Mouse (Mus musculus) cerebellum, postnatal 25 days (tissue): Measurements from ENCODE around the gene Dst.

Experiments
- DNase-seq, 2 experiments: peaks; one replicate each; pipeline ENCODE4 v3.0.0; 2021; ENCODE audit warnings: mixed read lengths in 2 of 2

Gene Dst

DNA sequence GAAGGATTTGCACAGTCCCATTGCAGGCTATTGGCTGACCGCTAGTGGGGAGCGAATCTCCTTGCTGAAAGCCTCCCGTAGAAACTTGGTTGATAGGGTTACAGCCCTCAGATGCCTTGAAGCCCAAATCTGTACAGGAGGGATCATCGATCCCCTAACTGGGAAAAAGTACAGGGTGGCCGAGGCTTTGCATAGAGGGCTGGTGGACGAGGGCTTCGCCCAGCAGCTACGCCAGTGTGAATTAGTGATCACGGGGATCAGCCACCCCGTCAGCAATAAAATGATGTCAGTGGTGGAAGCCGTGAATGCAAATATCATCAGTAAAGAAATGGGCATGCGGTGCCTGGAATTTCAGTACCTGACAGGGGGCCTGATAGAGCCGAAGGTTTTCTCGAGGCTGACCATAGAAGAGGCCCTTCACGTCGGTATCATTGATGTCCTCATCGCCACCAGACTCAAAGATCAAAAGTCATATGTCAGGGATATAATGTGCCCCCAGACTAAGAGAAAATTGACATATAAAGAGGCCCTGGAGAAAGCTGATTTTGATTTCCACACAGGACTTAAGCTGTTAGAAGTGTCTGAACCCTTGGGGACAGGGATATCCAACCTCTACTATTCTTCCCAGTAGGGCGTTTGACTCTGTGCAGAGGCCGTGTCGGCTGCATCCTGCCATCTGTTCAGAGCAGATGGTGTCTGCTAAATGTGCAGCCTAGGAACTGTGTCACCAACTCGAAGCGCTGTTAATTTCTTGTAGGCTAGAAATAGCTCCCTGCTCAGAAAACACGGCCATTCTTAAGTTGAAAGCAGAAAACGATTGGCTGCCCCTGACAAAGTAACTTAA is 274.6 kb downstream of the Dst start:
- DNase-seq = peak; percentile 89 to 92

GRCm38 (mm10) chr1:34183250-34183926 is 275.4 kb downstream of the Dst start:
- peak in 1 of 2 experiments; percentile 36 for DNase-seq

DNA sequence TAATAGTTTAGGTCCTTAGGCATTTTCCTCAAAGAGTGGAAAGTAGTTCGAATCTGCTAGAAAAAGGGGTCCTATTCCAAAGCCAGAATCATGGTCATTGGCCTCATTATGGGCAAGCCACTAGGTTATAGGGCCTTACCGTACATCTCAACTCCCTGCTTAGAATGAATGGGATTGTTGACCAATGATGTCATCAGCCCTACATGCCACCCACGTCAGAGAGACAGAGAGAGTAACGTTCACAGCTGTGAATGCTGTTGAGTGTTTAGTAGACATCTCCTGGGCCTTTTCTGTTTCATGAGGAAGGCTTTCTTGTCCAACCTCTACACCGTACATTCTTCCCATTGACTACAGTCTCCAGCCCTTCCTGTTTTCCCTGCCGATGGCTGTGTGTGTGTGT is 276.2 kb downstream of the Dst start:
- DNase-seq = no peak

GRCm38 (mm10) chr1:34186033-34186432 is 278.0 kb downstream of the Dst start:
- no peak for DNase-seq

DNA sequence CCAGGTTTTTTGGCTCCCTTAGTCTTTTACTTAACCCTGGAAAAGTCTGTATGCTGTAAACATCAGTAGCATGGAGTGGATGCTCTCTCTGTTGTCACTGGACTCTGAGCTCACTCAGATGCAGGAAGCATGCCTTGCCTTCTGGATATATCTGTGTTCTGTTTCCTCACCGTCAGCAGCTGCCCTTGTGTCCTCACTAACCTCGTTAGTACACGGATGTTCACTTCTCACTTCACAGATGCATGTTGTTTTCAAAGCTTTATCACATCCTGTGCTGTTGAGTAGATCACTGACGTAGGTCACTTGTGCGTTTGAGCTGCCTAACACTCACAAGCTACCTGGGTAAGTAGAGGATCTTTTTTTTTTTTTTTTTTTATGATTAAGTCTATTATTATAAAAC is 279.5 kb downstream of the Dst start:
- no peak for DNase-seq

DNA sequence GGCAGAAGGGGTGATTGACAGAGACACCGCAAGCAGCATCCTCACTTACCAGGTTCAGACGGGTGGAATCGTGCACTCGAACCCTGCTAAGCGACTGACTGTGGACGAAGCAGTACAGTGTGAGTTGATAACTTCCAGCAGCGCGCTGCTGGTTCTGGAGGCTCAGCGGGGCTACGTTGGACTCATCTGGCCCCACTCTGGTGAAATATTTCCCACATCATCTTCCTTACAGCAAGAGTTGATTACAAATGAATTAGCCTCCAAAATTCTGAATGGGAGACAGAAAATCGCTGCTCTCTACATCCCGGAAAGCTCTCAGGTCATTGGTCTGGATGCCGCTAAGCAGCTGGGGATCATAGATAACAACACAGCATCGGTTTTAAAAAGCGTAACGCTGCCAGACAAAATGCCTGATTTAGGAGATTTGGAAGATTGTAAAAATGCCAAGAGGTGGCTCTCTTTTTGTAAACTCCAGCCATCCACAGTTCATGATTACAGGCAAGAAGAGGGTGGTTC is 280.8 kb downstream of the Dst start:
- no peak for DNase-seq

DNA sequence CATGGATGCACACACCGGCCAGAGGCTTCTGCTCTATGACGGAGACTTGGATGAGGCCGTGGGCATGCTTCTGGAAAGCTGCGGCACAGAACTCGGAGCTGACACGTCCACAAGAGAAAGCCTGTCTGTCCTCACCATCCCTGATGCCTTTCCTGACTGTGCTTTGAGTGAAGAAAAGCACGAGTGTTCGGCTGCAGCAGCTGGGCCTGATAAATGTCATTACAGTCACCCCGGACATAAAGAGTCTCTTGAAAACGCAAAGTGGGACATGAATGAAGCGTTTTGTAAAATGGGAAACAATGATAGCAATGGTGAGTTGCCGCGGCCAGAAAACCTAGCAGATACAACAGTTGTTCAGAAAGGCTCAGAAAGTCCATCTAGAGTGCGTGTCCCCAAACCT is 281.3 kb downstream of the Dst start:
- DNase-seq = no peak

- peak; percentile 67 to 78 for DNase-seq
These were observed 281.9 kb downstream of the Dst start for GRCm38 (mm10) chr1:34189970-34190369.

DNA sequence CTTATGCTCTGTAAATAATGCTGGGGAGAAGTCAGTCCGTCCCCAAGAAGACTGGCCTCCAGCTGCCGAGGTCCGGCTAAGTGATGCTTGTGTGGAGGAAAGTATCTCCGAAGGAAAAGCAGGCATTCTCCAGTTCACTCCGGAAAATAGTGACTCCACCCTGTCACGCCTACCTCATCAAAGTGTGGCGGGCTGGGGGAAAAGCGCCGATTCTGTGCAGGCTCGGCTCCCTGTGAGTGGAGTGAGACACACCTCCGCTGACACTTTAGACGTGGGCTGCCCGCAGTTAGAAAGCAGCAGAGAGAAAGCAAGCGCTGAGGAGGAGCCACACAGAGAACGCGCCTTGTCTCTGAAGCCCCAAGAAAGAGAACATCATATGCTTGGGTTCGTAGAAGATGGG is 284.1 kb downstream of the Dst start:
- DNase-seq = no peak

GRCm38 (mm10) chr1:34200791-34201190 is 292.8 kb downstream of the Dst start:
- DNase-seq = no peak

DNA sequence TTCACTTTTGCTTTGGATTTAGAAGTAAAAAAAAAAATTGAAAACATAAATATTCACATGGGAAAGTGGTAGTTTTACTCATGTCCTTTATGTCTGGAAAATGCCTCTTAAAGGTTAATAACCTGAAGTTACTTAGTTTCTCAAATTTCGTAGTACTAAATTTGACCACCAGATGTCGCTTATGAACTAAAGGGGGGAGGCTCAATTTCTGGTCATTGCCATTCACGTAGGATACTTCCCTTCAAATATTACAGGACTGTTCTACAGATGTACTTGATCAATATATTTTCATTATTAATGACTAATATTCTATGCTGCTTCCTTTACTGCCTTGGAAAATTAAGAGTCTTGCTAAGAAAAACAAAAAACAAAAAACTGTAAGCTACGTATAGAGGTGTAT is 293.5 kb downstream of the Dst start:
- DNase-seq = no peak

DNA sequence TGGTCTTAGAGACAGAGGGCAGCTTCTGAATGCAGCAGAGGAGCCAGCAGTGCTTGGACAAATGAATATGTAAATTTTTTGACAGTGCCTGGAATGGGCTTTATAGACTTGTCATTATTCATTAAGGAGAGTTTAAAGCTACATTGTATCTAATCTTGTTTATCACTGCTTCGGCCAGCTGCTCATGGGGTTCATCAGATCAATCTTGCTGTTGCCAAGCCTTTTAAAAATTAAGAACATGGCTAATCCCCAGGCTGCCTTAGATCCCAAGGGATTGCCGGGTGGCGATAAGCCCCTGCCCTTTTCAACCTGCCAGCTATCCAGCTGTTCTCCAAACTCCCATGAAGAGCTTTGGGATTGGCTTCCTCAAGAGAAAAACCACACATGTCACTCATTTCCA is 303.7 kb downstream of the Dst start:
- DNase-seq = no peak

- no peak for DNase-seq
These were observed 308.4 kb downstream of the Dst start for GRCm38 (mm10) chr1:34216456-34216855.

- peak; percentile 85 to 91 for DNase-seq
These were observed 310.3 kb downstream of the Dst start for GRCm38 (mm10) chr1:34218323-34218722.

DNA sequence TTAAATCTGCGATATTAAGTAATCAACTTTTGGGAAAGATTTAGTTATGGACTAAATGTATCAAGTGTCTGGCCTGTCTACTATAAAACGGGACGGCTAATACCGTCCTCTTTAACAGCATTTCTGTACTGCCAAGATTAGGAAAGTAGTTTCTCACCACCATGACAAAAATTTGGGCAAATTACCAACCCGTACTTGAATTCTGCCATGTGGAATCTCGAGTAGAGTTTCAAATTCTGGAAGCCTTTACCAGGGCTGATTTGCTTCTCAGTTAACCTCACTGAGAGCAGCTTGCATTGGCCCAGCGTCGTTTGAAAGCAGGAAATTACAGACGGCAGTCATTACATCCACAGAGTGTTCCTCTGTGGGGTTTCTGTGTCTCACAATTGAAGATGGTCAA is 310.8 kb downstream of the Dst start:
- no peak for DNase-seq

DNA sequence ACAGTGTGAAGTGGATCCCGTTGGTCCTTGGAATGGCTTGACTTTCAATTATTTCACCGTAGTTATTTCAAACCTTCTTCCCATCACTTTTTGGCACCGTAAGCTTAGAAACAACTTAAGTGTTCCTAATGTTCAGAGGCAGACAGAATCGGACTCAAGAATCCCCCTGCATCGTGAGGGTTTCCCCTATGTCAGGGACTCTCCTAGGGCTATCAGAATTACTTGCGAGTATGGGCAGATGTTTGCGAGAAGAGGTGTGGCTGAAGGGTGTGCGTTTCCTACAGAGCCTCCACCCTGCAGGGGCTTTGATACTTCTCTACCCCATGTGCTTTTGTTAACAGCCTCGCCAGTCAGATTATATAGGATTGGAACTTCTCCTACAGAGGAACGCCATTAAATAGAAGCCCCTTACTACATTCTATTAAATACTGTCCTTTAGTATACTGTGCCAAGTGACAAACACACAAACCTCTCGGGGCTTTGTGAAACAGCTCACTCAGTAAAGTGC is 312.1 kb downstream of the Dst start:
- DNase-seq = no peak

- no peak for DNase-seq
These were observed 315.8 kb downstream of the Dst start for GRCm38 (mm10) chr1:34223866-34224265.

DNA sequence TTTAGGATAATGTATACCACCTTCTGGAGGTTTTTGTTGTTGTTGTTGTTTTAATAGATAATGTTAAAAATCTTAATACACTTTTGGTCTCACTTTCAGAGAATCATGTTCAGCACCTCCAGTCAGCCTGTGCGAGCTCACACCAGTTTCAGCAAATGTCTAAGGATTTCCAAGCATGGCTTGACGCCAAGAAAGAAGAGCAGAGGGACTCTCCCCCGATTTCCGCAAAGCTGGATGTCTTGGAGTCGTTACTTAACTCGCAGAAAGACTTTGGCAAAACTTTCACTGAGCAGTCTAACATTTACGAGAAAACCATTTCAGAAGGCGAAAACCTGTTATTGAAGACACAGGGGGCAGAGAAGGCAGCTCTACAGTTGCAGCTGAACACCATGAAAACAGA is 319.7 kb downstream of the Dst start:
- DNase-seq = no peak

- DNase-seq = no peak
These were observed 323.0 kb downstream of the Dst start for GRCm38 (mm10) chr1:34231041-34231440.

DNA sequence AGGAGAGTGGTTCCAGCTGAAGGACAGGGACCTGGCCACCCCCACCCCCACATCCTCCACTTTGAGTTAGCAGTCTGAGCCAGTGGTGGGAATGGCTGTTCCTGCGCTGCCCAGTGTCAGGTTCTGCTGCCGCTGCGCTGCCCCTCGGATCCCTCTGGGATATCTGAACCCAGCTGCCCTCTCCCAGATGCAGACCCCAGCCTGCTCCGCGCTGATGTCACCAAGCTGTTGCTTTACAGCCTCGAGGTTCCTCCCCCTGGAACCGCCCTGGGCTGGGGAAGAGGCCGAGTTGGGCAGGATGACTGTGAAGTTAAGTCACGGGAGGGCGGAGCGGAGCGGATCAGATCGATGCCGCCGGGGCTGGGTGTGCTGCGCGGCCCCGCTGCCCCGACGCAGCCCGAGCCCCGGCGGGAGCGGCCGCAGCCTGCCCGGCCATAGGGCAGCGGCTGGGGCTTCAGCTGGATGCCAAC is 328.3 kb downstream of the Dst start:
- DNase-seq = peak; percentile 42 to 59

- no peak for DNase-seq
These were observed 329.2 kb downstream of the Dst start for GRCm38 (mm10) chr1:34237211-34237610.

GRCm38 (mm10) chr1:34237689-34238091 is 329.7 kb downstream of the Dst start:
- peak in 1 of 2 experiments; percentile 22 for DNase-seq

DNA sequence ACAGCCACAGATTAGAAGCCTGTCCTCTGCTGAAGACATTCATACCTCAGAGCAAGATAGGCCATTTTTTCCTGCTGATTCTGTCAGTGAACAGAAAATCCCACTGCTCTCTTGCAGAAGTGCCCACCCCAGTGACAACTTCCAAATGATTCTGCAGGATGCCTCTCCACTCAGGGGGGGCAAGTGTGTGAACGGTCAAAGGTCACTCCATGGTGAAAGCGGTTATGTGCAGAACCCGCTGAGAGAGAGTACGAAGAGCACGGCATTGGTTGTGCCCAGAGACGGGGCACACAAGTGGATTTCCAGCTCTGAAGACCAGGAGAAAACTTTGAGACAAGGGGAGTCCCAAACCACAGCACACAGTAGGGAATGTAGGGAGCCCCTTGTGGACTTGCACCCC is 330.2 kb downstream of the Dst start:
- no peak for DNase-seq

- no peak for DNase-seq
These were observed 336.7 kb downstream of the Dst start for GRCm38 (mm10) chr1:34244678-34245077.
